Mouse (Mus musculus) myocyte (in vitro differentiated cells): ENCODE measurements around the gene Nfkb1. TPM values are rescaled to one million over a fixed set of nuclear protein-coding genes. Genes with fewer than 3 reads are reported as not detected.
A peak's percentile ranks its signal among the peaks of the same experiment; 100 is the strongest.

ENCODE experiments used
- H3K27me3 ChIP-seq: one replicate; pipeline ENCODE4 v1.6.1; 2011; ENCODE audit not compliant: control insufficient read depth, insufficient read depth, insufficient read length
- H3K36me3 ChIP-seq: one replicate; pipeline ENCODE4 v1.6.1; 2011; ENCODE audit not compliant: control insufficient read depth, insufficient read depth
- H3K4me2 ChIP-seq: one replicate; pipeline ENCODE4 v1.6.1; 2011; ENCODE audit warnings: low read depth, control low read depth
- H3K4me3 ChIP-seq: one replicate; pipeline ENCODE4 v1.5.1; 2011; ENCODE audit warnings: mild to moderate bottlenecking, control low read depth, moderate library complexity
- H3K79me2 ChIP-seq: one replicate; pipeline ENCODE4 v1.6.1; 2011; ENCODE audit not compliant: control insufficient read depth, insufficient read depth
- H3ac ChIP-seq: one replicate; pipeline ENCODE4 v1.6.1; 2011; ENCODE audit not compliant: control insufficient read depth, insufficient read length
- CEBPB ChIP-seq: IDR thresholded peaks from 2 replicates; pipeline ENCODE4 v1.6.1; 2011; ENCODE audit warnings: mild to moderate bottlenecking, moderate library complexity; ENCODE audit not compliant: poor library complexity, insufficient read depth, severe bottlenecking
- E2F4 ChIP-seq: IDR thresholded peaks from one replicate; pipeline ENCODE4 v1.6.1; 2011; ENCODE audit warnings: mild to moderate bottlenecking, control low read depth, moderate library complexity; ENCODE audit not compliant: insufficient read depth
- MAX ChIP-seq: IDR thresholded peaks from one replicate; pipeline ENCODE4 v1.6.1; 2011; ENCODE audit warnings: low read depth, mild to moderate bottlenecking, control low read depth
- MYOD1 ChIP-seq, 3 experiments: IDR thresholded peaks; one replicate each; pipeline ENCODE4 v1.6.1; 2011; ENCODE audit warnings: control low read depth in 2 of 3, low read depth in 2 of 3, mild to moderate bottlenecking in 2 of 3, moderate library complexity in 1 of 3; ENCODE audit not compliant: insufficient read length in 2 of 3, control insufficient read depth in 1 of 3
- MYOG ChIP-seq, 3 experiments: IDR thresholded peaks; one replicate each; pipeline ENCODE4 v1.6.1; 2011; ENCODE audit warnings: control low read depth in 2 of 3, low read depth in 2 of 3, mild to moderate bottlenecking in 2 of 3; ENCODE audit not compliant: insufficient read length in 2 of 3, control insufficient read depth in 1 of 3, insufficient read depth in 1 of 3
- POLR2A ChIP-seq: IDR thresholded peaks from one replicate; pipeline ENCODE4 v1.6.1; 2011; ENCODE audit warnings: low read depth, mild to moderate bottlenecking, control low read depth, moderate library complexity; ENCODE audit not compliant: insufficient read length
- POLR2AphosphoS2 ChIP-seq: IDR thresholded peaks from one replicate; pipeline ENCODE4 v1.6.1; 2011; ENCODE audit warnings: low read depth, control low read depth; ENCODE audit not compliant: insufficient read length
- REST ChIP-seq: IDR thresholded peaks from one replicate; pipeline ENCODE4 v1.6.1; 2011; ENCODE audit warnings: mild to moderate bottlenecking, control low read depth, moderate library complexity; ENCODE audit not compliant: insufficient read depth, insufficient read length
- SRF ChIP-seq: IDR thresholded peaks from one replicate; pipeline ENCODE4 v1.6.1; 2011; ENCODE audit warnings: low read depth; ENCODE audit not compliant: control insufficient read depth, insufficient read length
- TCF12 ChIP-seq: IDR thresholded peaks from one replicate; pipeline ENCODE4 v1.6.1; 2011; ENCODE audit warnings: mild to moderate bottlenecking, control low read depth; ENCODE audit not compliant: poor library complexity, insufficient read depth, severe bottlenecking
- TCF3 ChIP-seq: IDR thresholded peaks from one replicate; pipeline ENCODE4 v1.6.1; 2011; ENCODE audit warnings: low read depth, control low read depth; ENCODE audit not compliant: insufficient read length
- USF1 ChIP-seq: IDR thresholded peaks from one replicate; pipeline ENCODE4 v1.6.1; 2011; ENCODE audit warnings: low read depth, mild to moderate bottlenecking, control low read depth, moderate library complexity
- polyA plus RNA-seq: library from polyadenylated mRNA; unstranded; fragments of >200 nt; fragmentation: generic; extraction: Trizol; gene quantifications from one replicate; pipeline ENCODE4 v1.2.1, GENCODE M21; 2012; ENCODE audit warnings: missing spikeins

Nfkb1 gene
- polyA plus RNA-seq, 1 experiment, result 35.3 TPM

DNA sequence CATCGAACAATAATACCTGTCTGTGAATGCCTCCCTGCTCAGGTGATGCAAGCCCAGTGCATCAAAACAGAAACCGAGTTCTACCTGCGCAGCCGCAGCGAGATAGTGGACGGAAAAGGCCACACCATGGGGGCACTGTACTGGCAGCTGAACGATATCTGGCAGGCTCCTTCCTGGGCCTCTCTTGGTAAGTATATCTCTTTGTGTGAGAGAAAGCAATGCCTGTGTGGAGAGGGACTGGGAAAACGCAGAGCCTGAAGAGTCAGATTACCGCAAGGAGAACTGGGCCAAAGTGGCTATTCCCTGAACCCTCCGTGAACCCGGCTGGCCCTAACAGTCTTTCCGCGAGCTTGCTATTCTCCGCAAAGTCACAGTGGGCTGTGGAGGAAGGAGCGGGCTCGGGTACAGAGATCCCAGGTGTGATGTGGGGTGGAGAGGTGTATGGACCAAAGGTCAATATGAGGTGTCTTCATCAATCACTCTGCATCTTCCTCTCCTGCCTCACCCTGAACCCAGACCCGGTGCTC is 128.1 kb downstream of the Nfkb1 start:
- no peak overlapping the region for H3ac ChIP-seq
- no peaks in the 10 kb centered on the region for H3K36me3 ChIP-seq
- H3K4me2 ChIP-seq, result no peak overlapping the region
- no peaks in the 10 kb centered on the region for H3K79me2 ChIP-seq
- no peak overlapping the region for H3K4me3 ChIP-seq
- no peaks in the 10 kb centered on the region for H3K27me3 ChIP-seq
- TF ChIP-seq E2F4, result no peak
- TF ChIP-seq REST, result no peak
- no peak for TF ChIP-seq TCF12
- TF ChIP-seq POLR2AphosphoS2, result no peak
- no peak for TF ChIP-seq TCF3
- no peak for TF ChIP-seq MYOG (IDR thresholded peaks at IDR 0.05; ENCODE audit: control insufficient read depth in 1 of 3, insufficient read depth in 1 of 3, insufficient read length in 2 of 3, low read depth in 2 of 3)
- TF ChIP-seq MYOD1 (IDR thresholded peaks at IDR 0.05; ENCODE audit: control insufficient read depth in 1 of 3, insufficient read length in 2 of 3, low read depth in 2 of 3), result no peak
- no peak for TF ChIP-seq SRF
- no peak for TF ChIP-seq USF1
- TF ChIP-seq CEBPB, result no peak
- TF ChIP-seq POLR2A, result no peak
- TF ChIP-seq MAX, result no peak

- no peak overlapping the region for H3K4me3 ChIP-seq
- TF ChIP-seq MYOD1 (IDR thresholded peaks at IDR 0.05; ENCODE audit: control insufficient read depth in 1 of 3, insufficient read length in 2 of 3, low read depth in 2 of 3) (no peak), USF1 (no peak), MYOG (IDR thresholded peaks at IDR 0.05; ENCODE audit: control insufficient read depth in 1 of 3, insufficient read depth in 1 of 3, insufficient read length in 2 of 3, low read depth in 2 of 3) (no peak), TCF12 (no peak), TCF3 (no peak), POLR2A (no peak), E2F4 (no peak), SRF (no peak), POLR2AphosphoS2 (no peak), REST (no peak), MAX (no peak), CEBPB (no peak)
- H3K79me2 ChIP-seq, result no peaks in the 10 kb centered on the region
- H3ac ChIP-seq, result no peak overlapping the region
- no peaks in the 10 kb centered on the region for H3K36me3 ChIP-seq
- no peaks in the 10 kb centered on the region for H3K27me3 ChIP-seq
- no peak overlapping the region for H3K4me2 ChIP-seq
Measured at GRCm38 (mm10) chr3:135562036-135562435, 129.3 kb downstream of the Nfkb1 start.

DNA sequence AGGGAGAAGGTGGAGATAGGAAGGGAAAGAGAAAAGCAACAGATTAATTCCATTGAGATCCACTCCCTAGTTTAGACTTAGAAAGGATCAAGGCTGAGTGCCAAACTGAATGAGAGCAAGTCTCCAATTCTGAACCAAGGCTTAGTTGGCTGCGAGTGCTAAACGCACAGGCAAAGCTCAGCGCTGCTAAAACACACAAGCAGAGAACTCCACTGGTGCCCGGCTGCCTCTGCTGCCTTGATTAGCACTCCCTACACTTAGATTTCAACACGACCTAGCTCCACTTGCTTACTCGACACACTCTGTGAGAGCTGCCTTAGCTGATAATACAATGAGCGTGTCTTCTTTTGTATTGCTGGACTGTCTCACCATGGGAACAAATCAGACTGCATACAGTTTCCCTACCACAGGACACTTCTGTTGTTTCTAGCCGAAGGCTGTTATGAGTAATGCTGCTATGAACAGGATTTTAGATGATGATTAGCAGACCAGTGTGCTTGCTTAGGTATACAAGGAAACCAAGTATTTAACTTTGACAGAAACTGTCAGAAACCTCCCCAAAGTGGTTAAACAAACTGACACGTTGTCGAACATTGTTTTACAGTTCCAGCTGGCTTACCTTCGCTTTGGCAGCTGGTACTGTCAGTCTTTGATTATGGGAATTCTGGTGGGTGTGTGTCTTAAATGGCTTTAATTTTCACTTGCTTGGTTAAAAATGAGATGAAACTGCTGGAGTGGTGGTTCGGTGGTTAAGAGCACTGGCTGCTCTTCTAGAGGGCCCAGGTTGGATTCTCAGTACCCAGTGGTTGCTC is 134.3 kb downstream of the Nfkb1 start:
- Histone ChIP-seq H3K36me3 (no peaks in the 10 kb centered on the region), H3K27me3 (no peaks in the 10 kb centered on the region), H3K4me2 (peak overlapping the region; percentile 30), H3ac (no peak overlapping the region), H3K79me2 (no peaks in the 10 kb centered on the region), H3K4me3 (no peak overlapping the region)
- TF ChIP-seq SRF (no peak), MYOD1 (IDR thresholded peaks at IDR 0.05; ENCODE audit: control insufficient read depth in 1 of 3, insufficient read length in 2 of 3, low read depth in 2 of 3) (peak in 2 of 3 experiments; percentile 52 to 65)

DNA sequence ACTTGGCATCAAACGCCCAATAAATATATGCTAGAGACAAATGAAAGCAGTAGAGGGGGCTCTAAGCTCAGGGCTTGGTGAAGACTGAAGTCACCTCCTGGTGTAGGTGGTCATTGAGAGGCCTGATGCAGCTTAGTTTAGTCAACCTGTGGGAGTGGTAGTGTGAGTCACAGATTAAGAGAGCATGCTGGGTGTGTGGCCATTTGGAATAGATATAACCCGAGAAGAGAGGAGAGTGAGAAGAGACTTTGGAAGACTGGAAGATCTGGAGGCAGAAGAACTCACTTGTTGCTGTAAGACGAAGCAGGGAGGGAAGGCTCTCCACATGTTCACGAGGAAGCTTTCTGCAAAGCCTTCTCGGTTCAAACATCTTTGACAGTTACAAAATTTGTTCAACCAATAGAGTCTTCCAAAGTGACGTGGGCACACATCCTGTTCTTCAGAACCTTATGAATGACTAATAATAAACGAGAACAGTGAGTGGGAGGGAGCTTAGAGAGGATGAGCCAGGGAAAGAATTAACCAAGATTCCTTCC is 135.2 kb downstream of the Nfkb1 start:
- H3K27me3 ChIP-seq, result no peaks in the 10 kb centered on the region
- H3ac ChIP-seq, result no peak overlapping the region
- H3K4me3 ChIP-seq, result no peak overlapping the region
- H3K36me3 ChIP-seq, result no peaks in the 10 kb centered on the region
- no peaks in the 10 kb centered on the region for H3K79me2 ChIP-seq
- TF ChIP-seq POLR2A (no peak), SRF (no peak), MAX (no peak), POLR2AphosphoS2 (no peak), USF1 (no peak)
- H3K4me2 ChIP-seq, result peak overlapping the region; percentile 26

- Histone ChIP-seq H3K27me3 (no peaks in the 10 kb centered on the region), H3K4me2 (no peak overlapping the region), H3K4me3 (no peak overlapping the region), H3ac (no peak overlapping the region), H3K36me3 (no peaks in the 10 kb centered on the region), H3K79me2 (no peaks in the 10 kb centered on the region)
- no peak for TF ChIP-seq MAX
- no peak for TF ChIP-seq USF1
- no peak for TF ChIP-seq REST
- TF ChIP-seq POLR2A, result no peak
- no peak for TF ChIP-seq MYOG (IDR thresholded peaks at IDR 0.05; ENCODE audit: control insufficient read depth in 1 of 3, insufficient read depth in 1 of 3, insufficient read length in 2 of 3, low read depth in 2 of 3)
- no peak for TF ChIP-seq E2F4
- no peak for TF ChIP-seq SRF
- no peak for TF ChIP-seq MYOD1 (IDR thresholded peaks at IDR 0.05; ENCODE audit: control insufficient read depth in 1 of 3, insufficient read length in 2 of 3, low read depth in 2 of 3)
- no peak for TF ChIP-seq TCF3
Measured at GRCm38 (mm10) chr3:135555192-135555591, 136.2 kb downstream of the Nfkb1 start.
